ENCODE assay signal across 12 mouse cellular contexts in the genomic region with DNA sequence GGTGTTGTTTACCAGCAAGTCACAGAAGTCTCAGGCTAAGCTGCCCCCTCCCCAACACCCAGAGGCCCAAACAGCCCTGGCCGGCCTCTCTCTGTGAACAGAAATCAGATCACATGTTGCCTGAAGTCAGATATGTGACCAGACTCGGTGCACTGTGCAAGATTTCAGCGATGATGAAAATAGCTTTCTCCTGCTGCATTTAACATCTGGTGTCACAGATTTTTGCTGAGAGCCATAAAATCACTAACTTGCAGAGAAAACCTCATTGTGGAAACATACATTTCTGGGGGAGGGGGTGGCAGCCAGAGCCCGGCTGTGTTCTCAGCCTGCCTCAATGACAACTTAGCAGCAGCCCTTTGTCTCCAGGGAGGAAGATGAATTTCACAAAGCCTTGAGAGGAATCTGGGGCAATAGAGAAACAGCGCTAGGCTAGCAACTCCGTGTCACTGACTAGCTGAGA.
DNase-seq lines count a peak whose midpoint lies in the region; ATAC-seq lines count a peak whose summit lies in the region.
"Had no signal": no experiment of that assay in that cellular context is flagged by ENCODE, and none has a peak within 500 bp of the region (broad histone marks: within the 10 kb centered on the region; RNA-seq: fewer than 3 reads in every experiment).

No protein-coding gene starts in this region.

- no peak overlapping the region for H3K4me3 ChIP-seq in forebrain, embryonic 15.5 days
- no peak overlapping the region for H3K4me3 ChIP-seq in limb, embryonic 12.5 days (replicated peaks)

- peak overlapping the region; percentile 62 for H3K27ac ChIP-seq in forebrain, embryonic 15.5 days (replicated peaks)
- H3K27ac ChIP-seq in limb, embryonic 12.5 days = peak overlapping the region; percentile 81

- H3K36me3 ChIP-seq in forebrain, embryonic 15.5 days = no peaks in the 10 kb centered on the region
- H3K36me3 ChIP-seq in limb, embryonic 12.5 days = no peaks in the 10 kb centered on the region

- peak; percentile 71 for ATAC-seq in forebrain, embryonic 15.5 days (replicated peaks)
- peak; percentile 78 for ATAC-seq in limb, embryonic 12.5 days (ENCODE audit: insufficient number of reproducible peaks, insufficient read depth, low FRiP score, low TSS enrichment, low read depth)

- no peak overlapping the region for H3K9ac ChIP-seq in forebrain, embryonic 15.5 days (replicated peaks)
- no peak overlapping the region for H3K9ac ChIP-seq in limb, embryonic 12.5 days (replicated peaks)

- H3K4me1 ChIP-seq in forebrain, embryonic 15.5 days = peaks cover 27% of the 10 kb centered on the region
- peaks cover 51% of the 10 kb centered on the region for H3K4me1 ChIP-seq in limb, embryonic 12.5 days (replicated peaks)

- WGBS in forebrain, embryonic 15.5 days = 24% methylated on average over 6 of the region's 6 CpGs
- 8% methylated on average over 6 of the region's 6 CpGs for WGBS in limb, embryonic 12.5 days

- no peak overlapping the region for H3K4me2 ChIP-seq in forebrain, embryonic 15.5 days (replicated peaks)
- H3K4me2 ChIP-seq in limb, embryonic 12.5 days = peak overlapping the region; percentile 23; the same call in 1 of the 2 replicates

- H3K9me3 ChIP-seq in forebrain, embryonic 15.5 days = no peaks in the 10 kb centered on the region
- no peaks in the 10 kb centered on the region for H3K9me3 ChIP-seq in limb, embryonic 12.5 days

- intact Hi-C loops in heart, postnatal 36 days (cut with DNase I) = no loop called here

- peak; percentile 23 to 24 for DNase-seq in right cerebral cortex, adult 2 months (ENCODE audit: low spot score in 2 of 2)
- DNase-seq in right cerebral cortex, postnatal 36 days (ENCODE audit: low spot score in 2 of 2) = no peak
- peak; percentile 53 for DNase-seq in retina, postnatal 1 day
- DNase-seq in c-Kit-positive CD71-positive TER-119-positive erythroid progenitor cells, embryonic 14.5 days (ENCODE audit: low spot score) = no peak
- DNase-seq in kidney, postnatal 36 days = no peak
- DNase-seq in heart, postnatal 36 days = no peak
- DNase-seq: cerebellum, adult 8-10 months; heart, postnatal 10 days; left cerebral cortex, postnatal 4 days; lung, postnatal 4 days had no signal

- no peaks in the 10 kb centered on the region for H3K27me3 ChIP-seq in forebrain, embryonic 15.5 days
- H3K27me3 ChIP-seq in limb, embryonic 12.5 days = no peaks in the 10 kb centered on the region

Comparison
In these comparisons a context has a peak if more than half of its experiments do, and no peak if none do; other contexts are left out.
1. DNase-seq: peak in right cerebral cortex, adult 2 months (2 of 2) and retina, postnatal 1 day (single experiment); none in right cerebral cortex, postnatal 36 days (0 of 2), c-Kit-positive CD71-positive TER-119-positive erythroid progenitor cells, embryonic 14.5 days (single experiment), kidney, postnatal 36 days (0 of 2) and heart, postnatal 36 days (0 of 2).